Mouse (Mus musculus): ENCODE data around the gene Arid4a.

- TF ChIP-seq CTCF (IDR thresholded peaks at IDR 0.05) (no peak), EP300 (IDR thresholded peaks at IDR 0.05) (no peak)
Measured at GRCm38 (mm10) chr12:71122731-71123130, 106.9 kb downstream of the Arid4a start.

Data from lung, postnatal 0 days (tissue).